Mouse (Mus musculus): ENCODE measurements around the gene Scn4b. TPM values are rescaled to one million over a fixed set of nuclear protein-coding genes. Genes with fewer than 3 reads are reported as not detected.

Gene Scn4b
- polyA plus RNA-seq, 1 experiment from 2014 or later = 0.82 TPM

- no peak overlapping the region for H3K27ac ChIP-seq (ENCODE audit: low read depth)
- no peaks in the 10 kb centered on the region for H3K9me3 ChIP-seq (ENCODE audit: low read length)
- no peak for TF ChIP-seq CTCF (IDR thresholded peaks at IDR 0.05; ENCODE audit: low read depth)
- no peak for TF ChIP-seq EP300 (IDR thresholded peaks at IDR 0.05; ENCODE audit: low read depth)
- no peaks in the 10 kb centered on the region for H3K36me3 ChIP-seq (replicated peaks; ENCODE audit: insufficient read depth, low read length)
- H3K27me3 ChIP-seq (ENCODE audit: insufficient read depth, low read length) = no peaks in the 10 kb centered on the region
- H3K4me3 ChIP-seq (ENCODE audit: low read depth, low read length) = no peak overlapping the region
- WGBS (ENCODE audit: insufficient replicate concordance) = 38% methylated on average over 3 of the region's 3 CpGs
- ATAC-seq (no peak), DNase-seq (no peak)
- peaks cover 8% of the 10 kb centered on the region; the same call in 1 of the 2 replicates for H3K4me1 ChIP-seq (ENCODE audit: insufficient read depth)
- no peak overlapping the region for H3K9ac ChIP-seq (replicated peaks)
- no peak overlapping the region for H3K4me2 ChIP-seq (ENCODE audit: low read depth, low read length)
These were observed 44.3 kb downstream of the Scn4b start for GRCm38 (mm10) chr9:45182521-45182920.

GRCm38 (mm10) chr9:45183266-45183665 is 45.1 kb downstream of the Scn4b start:
- Histone ChIP-seq H3K9me3 (ENCODE audit: low read length) (no peaks in the 10 kb centered on the region), H3K9ac (replicated peaks) (no peak overlapping the region), H3K27ac (ENCODE audit: low read depth) (no peak overlapping the region), H3K36me3 (replicated peaks; ENCODE audit: insufficient read depth, low read length) (no peaks in the 10 kb centered on the region), H3K4me3 (ENCODE audit: low read depth, low read length) (no peak overlapping the region), H3K27me3 (ENCODE audit: insufficient read depth, low read length) (no peaks in the 10 kb centered on the region), H3K4me2 (ENCODE audit: low read depth, low read length) (no peak overlapping the region), H3K4me1 (ENCODE audit: insufficient read depth) (peaks cover 8% of the 10 kb centered on the region; the same call in 1 of the 2 replicates)
- ATAC-seq (no peak), DNase-seq (no peak)
- 68% methylated on average over 6 of the region's 6 CpGs for WGBS (ENCODE audit: insufficient replicate concordance)
- no peak for TF ChIP-seq EP300 (IDR thresholded peaks at IDR 0.05; ENCODE audit: low read depth)
- TF ChIP-seq CTCF (IDR thresholded peaks at IDR 0.05; ENCODE audit: low read depth) = no peak

- ATAC-seq (no peak), DNase-seq (no peak)
- TF ChIP-seq EP300 (IDR thresholded peaks at IDR 0.05; ENCODE audit: low read depth) = no peak
- no peak for TF ChIP-seq CTCF (IDR thresholded peaks at IDR 0.05; ENCODE audit: low read depth)
- no peaks in the 10 kb centered on the region for H3K36me3 ChIP-seq (replicated peaks; ENCODE audit: insufficient read depth, low read length)
- 65% methylated on average over 4 of the region's 4 CpGs for WGBS (ENCODE audit: insufficient replicate concordance)
- no peak overlapping the region for H3K4me2 ChIP-seq (ENCODE audit: low read depth, low read length)
- H3K4me3 ChIP-seq (ENCODE audit: low read depth, low read length) = no peak overlapping the region
- peaks cover 8% of the 10 kb centered on the region; the same call in 1 of the 2 replicates for H3K4me1 ChIP-seq (ENCODE audit: insufficient read depth)
- no peaks in the 10 kb centered on the region for H3K27me3 ChIP-seq (ENCODE audit: insufficient read depth, low read length)
- H3K9ac ChIP-seq (replicated peaks) = no peak overlapping the region
- H3K9me3 ChIP-seq (ENCODE audit: low read length) = no peaks in the 10 kb centered on the region
- no peak overlapping the region for H3K27ac ChIP-seq (ENCODE audit: low read depth)
These were observed 47.1 kb downstream of the Scn4b start for GRCm38 (mm10) chr9:45185250-45185649.

GRCm38 (mm10) chr9:45188570-45189563 is 50.7 kb downstream of the Scn4b start:
- Histone ChIP-seq H3K4me2 (ENCODE audit: low read depth, low read length) (no peak overlapping the region), H3K9ac (replicated peaks) (no peak overlapping the region), H3K27ac (ENCODE audit: low read depth) (0 out of 2 replicates have a peak overlapping the region, but pooled peaks have one; percentile 8), H3K36me3 (replicated peaks; ENCODE audit: insufficient read depth, low read length) (no peaks in the 10 kb centered on the region), H3K4me3 (ENCODE audit: low read depth, low read length) (no peak overlapping the region), H3K4me1 (ENCODE audit: insufficient read depth) (no peaks in the 10 kb centered on the region), H3K9me3 (ENCODE audit: low read length) (no peaks in the 10 kb centered on the region), H3K27me3 (ENCODE audit: insufficient read depth, low read length) (no peaks in the 10 kb centered on the region)
- DNase-seq = peak; percentile 25
- no peak for TF ChIP-seq EP300 (IDR thresholded peaks at IDR 0.05; ENCODE audit: low read depth)
- peak; percentile 84 for ATAC-seq
- WGBS (ENCODE audit: insufficient replicate concordance) = 69% methylated on average over 10 of the region's 10 CpGs

- Histone ChIP-seq H3K9me3 (ENCODE audit: low read length) (no peaks in the 10 kb centered on the region), H3K9ac (replicated peaks) (no peak overlapping the region), H3K4me1 (ENCODE audit: insufficient read depth) (no peaks in the 10 kb centered on the region), H3K27ac (ENCODE audit: low read depth) (no peak overlapping the region), H3K4me3 (ENCODE audit: low read depth, low read length) (no peak overlapping the region), H3K36me3 (replicated peaks; ENCODE audit: insufficient read depth, low read length) (no peaks in the 10 kb centered on the region), H3K27me3 (ENCODE audit: insufficient read depth, low read length) (no peaks in the 10 kb centered on the region), H3K4me2 (ENCODE audit: low read depth, low read length) (no peak overlapping the region)
- WGBS (ENCODE audit: insufficient replicate concordance) = 72% methylated on average over 4 of the region's 4 CpGs
- ATAC-seq (no peak), DNase-seq (no peak)
- TF ChIP-seq CTCF (IDR thresholded peaks at IDR 0.05; ENCODE audit: low read depth) = no peak
- TF ChIP-seq EP300 (IDR thresholded peaks at IDR 0.05; ENCODE audit: low read depth) = no peak
These were observed 51.5 kb downstream of the Scn4b start for GRCm38 (mm10) chr9:45189661-45190174.

- Histone ChIP-seq H3K4me1 (ENCODE audit: insufficient read depth) (no peaks in the 10 kb centered on the region), H3K9me3 (ENCODE audit: low read length) (no peaks in the 10 kb centered on the region), H3K27me3 (ENCODE audit: insufficient read depth, low read length) (no peaks in the 10 kb centered on the region), H3K4me2 (ENCODE audit: low read depth, low read length) (no peak overlapping the region), H3K36me3 (replicated peaks; ENCODE audit: insufficient read depth, low read length) (no peaks in the 10 kb centered on the region), H3K9ac (replicated peaks) (no peak overlapping the region), H3K4me3 (ENCODE audit: low read depth, low read length) (no peak overlapping the region), H3K27ac (ENCODE audit: low read depth) (no peak overlapping the region)
- 71% methylated on average over 4 of the region's 4 CpGs for WGBS (ENCODE audit: insufficient replicate concordance)
- no peak for TF ChIP-seq EP300 (IDR thresholded peaks at IDR 0.05; ENCODE audit: low read depth)
- TF ChIP-seq CTCF (IDR thresholded peaks at IDR 0.05; ENCODE audit: low read depth) = no peak
- DNase-seq (no peak), ATAC-seq (no peak)
These were observed 57.3 kb downstream of the Scn4b start for GRCm38 (mm10) chr9:45195468-45195867.
